Mouse (Mus musculus) heart, adult 18-20 months (tissue): ENCODE results near the gene Adamts2. TPM values are rescaled to one million over a fixed set of nuclear protein-coding genes. Genes with fewer than 3 reads are reported as not detected.
A peak's percentile ranks its signal among the peaks of the same experiment; 100 is the strongest.

Experiments used
- DNase-seq, 2 experiments: peaks; one replicate each; pipeline ENCODE4 v3.0.0; 2021 to 2022; ENCODE audit warnings: mixed read lengths in 1 of 2
- total RNA-seq, 2 experiments: library from RNA; stranded (reverse); gene quantifications; 2 replicates each; pipeline ENCODE4 v1.2.3; 2021

Adamts2 gene
- total RNA-seq, 2 experiments from 2014 or later = 7.3 to 8.2 TPM

DNA sequence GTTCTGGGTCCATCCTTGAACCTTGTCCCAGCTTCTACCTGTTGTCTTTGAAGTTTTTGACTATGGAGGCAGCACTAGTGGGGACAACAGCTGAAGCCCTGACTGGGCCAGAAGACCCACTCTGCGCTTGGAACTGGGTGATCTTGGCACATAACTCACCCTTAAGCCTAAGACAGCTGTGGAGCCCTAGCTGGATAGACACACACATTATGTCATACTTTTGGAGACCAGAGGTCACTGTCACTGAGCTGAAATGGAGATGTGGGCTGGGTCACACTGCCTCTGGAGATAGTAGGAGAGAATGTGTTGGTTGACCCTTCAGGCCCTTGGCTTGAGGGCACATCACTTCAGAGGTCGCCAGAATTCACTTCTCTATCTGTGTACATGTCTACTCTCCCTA lies 69.5 kb downstream of the Adamts2 start:
- DNase-seq = peak in 1 of 2 experiments; percentile 51

GRCm38 (mm10) chr11:50671820-50672310 lies 70.0 kb downstream of the Adamts2 start:
- DNase-seq = peak in 1 of 2 experiments; percentile 47

- peak; percentile 82 to 91 for DNase-seq
Measured at GRCm38 (mm10) chr11:50672866-50673265, 71.0 kb downstream of the Adamts2 start.

DNA sequence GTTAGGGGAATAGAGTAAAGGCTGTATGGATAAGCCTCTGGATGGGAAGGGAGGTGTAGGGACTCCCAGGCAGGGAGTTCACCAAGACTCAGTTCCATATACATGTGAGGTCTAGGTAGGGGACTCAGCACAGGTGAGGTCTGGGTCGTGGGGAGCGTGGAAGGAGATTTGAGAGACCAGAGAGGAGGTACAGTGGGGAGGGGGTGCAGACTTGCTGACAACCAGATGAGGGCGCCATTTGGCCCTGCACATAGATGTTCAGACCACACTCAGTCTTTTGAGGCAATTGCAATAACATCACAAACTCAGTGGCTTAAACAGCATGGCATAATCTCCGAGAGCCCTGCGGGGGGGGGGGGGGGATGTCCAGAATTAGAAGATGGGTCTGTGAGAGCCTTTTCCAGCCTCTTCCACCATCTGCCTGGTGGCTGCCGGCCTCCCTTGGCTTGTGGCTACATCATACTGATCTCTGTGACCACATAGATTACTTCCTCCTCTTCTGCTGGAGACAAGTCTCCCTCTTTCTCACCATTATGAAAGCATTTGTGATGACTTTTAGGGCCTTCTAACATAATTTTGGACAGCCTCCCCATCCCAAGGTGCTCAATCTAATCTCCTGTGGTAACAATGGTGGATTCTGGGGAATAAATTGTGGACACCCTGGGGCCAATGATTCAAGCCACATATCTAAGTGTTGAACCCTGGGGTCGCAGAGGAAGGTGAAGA lies 71.8 kb downstream of the Adamts2 start:
- no peak for DNase-seq

GRCm38 (mm10) chr11:50674390-50674789 lies 72.5 kb downstream of the Adamts2 start:
- DNase-seq = peak; percentile 82 to 88

DNA sequence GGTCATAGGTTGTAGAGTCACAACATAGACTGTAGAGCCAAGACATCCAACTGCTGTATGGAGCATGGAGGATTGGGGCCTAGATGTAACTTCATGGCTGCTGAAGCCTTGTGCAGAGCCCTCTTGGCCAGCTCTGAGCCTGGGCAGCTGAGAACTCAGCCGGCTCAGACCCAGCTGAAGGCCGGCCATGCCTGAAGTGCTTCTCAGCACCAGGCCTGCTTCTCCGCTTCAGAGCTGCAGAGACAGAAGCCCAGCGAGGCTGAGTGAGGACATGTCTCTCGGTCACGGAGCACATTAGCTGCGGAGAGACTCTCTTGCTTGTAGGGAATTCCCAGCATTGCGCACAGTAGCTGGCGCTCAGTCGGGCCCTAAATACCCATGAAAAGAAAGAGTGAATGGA lies 76.8 kb downstream of the Adamts2 start:
- no peak for DNase-seq

DNA sequence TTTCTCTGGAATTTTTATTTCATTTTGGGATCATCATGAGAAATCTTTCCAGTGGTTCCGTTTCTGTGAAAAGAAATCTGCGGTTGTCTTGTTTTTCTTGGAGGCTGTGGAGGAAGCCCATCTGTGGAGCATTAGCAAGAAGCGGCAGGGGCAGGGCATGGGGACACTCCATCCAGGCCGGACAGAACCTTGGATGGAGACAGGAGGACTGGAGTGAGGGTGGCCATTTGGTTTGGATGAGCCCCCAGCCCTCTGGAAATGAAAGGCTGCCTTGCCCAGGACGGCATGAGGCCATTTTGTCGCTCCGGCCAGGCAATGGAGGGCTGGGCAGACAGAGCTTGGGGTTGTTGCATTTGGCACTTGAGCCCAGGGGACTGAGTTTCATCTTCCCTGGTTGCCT lies 80.1 kb downstream of the Adamts2 start:
- DNase-seq = peak; percentile 35 to 61

DNA sequence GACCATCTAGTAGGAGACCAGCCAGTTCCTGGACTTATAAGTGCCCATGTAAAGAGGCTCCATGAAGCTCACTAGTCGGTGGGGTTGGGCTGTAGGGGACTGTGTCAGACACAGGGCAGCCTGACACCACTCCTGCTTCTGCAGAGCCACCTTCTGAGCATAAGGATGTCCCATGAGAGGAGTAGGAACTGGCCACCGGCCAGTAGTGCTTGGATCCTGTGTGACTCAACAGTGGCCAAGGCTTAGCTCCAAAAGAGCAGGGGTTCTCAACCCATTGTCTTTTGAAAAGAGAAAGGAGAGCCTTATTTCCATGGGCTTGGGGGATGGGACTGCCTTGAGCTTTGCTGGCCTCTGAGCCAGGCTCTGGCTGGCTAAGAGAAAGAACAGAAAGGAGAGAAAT lies 81.9 kb downstream of the Adamts2 start:
- DNase-seq = peak; percentile 39 to 40

DNA sequence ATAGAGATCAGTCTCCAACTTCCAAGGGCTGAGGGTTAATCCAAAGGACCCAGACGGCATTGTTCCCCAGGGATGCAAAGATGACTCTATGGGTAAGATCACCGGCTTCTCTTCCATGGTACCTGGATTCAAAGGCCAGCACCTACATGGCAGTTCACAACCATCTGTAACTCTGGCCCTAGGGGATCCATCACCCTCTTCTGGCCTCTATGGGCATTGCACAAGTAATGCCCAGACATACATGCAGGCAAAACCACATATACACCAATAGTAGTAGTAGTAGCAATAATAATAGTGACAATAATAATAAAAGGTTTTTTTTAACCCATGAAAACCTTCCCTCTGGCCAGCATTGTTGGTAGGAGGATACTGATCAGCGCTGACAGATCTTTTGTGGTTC lies 86.7 kb downstream of the Adamts2 start:
- DNase-seq = no peak

- no peak for DNase-seq
Measured at GRCm38 (mm10) chr11:50689672-50690071, 87.8 kb downstream of the Adamts2 start.

DNA sequence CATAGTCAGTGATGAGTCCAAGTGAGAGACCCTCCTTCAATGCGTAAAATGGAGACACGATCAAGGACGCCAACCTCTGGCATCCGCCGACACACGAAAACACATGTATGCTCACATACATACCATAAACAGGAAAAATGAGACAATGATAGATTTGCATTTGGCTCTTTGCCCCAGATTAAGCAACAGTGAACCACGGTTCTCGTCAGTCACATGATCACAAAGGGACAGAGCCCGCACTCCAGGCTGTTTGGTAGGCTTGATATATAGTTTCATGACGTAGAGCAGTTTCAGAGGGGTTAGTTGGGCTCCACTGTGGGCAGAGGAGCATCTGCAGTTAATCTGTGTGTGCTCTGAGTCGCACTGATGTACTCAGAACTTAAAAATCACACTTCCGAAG lies 98.1 kb downstream of the Adamts2 start:
- DNase-seq = no peak

DNA sequence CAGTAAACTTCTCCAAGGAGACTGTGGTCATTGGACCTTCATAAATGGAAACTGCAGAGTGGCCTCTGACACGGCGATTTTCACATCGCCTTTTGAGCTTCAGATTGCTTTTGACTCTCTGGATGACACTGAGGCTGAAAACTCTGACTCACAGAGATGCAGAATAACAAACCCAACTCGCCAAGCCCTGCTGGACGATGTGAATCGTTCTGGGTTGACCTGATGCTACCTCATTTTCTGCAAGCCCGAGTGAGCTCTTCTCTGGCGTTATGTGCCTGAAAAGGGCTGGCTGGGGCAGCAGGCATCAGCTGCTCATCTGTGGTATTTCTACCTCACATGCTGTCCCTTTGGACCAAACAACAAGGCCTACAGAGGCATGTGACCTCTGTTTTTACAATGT lies 98.6 kb downstream of the Adamts2 start:
- DNase-seq = no peak

GRCm38 (mm10) chr11:50703397-50703796 lies 101.5 kb downstream of the Adamts2 start:
- no peak for DNase-seq

DNA sequence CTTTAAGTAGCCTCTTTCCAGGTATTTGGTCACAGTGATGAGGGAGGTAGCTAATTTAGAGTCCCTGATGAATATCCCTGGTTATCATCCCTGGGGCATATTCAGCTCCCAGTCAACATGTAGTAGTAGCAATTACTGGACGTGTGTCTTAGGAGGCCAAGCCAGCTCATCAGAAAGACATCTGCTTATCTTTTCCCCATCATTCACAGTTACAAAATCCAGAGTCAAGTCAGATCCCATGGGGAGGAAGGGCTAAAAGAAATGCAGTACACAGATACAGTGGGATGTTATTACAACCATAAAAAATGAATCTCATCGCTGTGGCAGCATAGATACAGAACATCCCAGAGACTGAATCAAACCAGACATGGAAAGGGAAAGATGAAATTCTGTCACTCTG lies 102.6 kb downstream of the Adamts2 start:
- no peak for DNase-seq

- peak; percentile 57 to 82 for DNase-seq
Measured at GRCm38 (mm10) chr11:50707259-50707658, 105.4 kb downstream of the Adamts2 start.

- DNase-seq = peak in 1 of 2 experiments; percentile 23
Measured at GRCm38 (mm10) chr11:50713610-50714202, 111.8 kb downstream of the Adamts2 start.

DNA sequence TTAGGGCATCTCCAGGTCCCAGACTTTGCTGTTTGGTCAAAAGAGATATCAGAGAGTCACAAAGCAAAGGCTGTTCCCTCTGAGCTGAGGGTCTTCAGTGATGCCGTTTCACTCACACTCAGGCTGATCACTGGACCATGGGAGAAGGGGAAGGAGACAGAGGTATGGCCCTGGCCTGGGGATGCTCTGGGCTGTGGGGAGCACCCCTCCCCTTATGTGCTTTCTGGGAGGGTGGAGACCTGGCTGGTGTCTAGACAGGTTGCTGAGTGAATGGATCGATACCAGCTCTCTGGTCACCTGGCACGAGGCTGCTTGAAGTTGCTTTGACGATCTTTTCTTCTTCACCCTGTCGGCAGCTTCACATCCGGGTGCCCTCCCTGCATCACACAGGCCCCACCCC lies 113.2 kb downstream of the Adamts2 start:
- DNase-seq = no peak

GRCm38 (mm10) chr11:50717381-50717897 lies 115.6 kb downstream of the Adamts2 start:
- DNase-seq = peak; percentile 44 to 59

GRCm38 (mm10) chr11:50718862-50719261 lies 117.0 kb downstream of the Adamts2 start:
- no peak for DNase-seq

DNA sequence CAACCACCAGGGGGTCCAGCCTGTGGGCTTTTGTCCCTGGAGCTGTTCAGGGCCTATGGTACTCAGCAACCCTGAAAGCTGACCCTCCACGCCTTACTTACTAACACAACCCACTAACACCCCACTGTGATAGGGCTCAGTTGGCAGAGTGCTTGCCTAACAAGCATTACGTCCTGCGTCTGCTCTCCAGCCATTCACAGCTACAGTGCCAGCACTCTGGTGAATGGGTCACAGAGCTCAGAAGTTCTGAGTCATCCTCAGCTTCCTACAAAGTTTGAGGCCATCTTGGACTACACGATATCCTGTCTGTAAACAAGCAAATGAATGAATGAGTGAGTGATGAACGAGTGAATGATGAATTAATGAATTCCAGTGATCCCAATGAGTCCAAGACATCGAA lies 118.5 kb downstream of the Adamts2 start:
- no peak for DNase-seq

DNA sequence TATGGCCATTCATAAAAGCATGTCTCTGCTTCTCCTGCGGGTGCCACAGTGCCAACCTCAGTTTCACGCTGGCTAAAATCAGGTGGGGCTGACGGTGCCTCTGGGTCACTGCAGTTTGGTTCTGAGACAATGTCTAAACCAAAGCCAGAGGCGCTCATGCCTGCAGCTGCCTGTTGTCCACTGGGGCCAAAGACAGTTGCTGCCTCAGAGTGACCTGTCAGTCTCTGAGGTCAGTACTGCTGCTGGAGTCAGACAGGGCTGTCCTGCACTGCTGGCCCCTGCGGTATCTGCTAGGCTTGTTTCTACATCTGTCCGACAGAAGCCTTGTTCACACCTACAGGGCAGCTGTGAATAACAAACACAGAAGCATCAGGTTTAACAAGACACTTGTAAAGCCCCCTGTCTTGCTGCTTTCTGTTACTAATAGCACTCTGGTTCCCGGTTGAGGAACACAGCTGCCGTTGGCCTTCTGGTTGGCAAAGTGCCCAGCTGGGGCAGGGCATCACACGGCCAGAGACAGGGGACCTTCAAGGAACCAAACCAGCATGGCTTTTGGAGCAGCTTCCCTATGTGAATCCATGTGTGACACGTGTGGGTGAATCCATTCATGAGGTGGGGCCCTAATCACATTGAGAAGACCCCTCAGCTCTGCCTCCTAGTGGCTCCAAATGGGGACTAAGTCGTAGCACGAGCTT lies 119.1 kb downstream of the Adamts2 start:
- no peak for DNase-seq

DNA sequence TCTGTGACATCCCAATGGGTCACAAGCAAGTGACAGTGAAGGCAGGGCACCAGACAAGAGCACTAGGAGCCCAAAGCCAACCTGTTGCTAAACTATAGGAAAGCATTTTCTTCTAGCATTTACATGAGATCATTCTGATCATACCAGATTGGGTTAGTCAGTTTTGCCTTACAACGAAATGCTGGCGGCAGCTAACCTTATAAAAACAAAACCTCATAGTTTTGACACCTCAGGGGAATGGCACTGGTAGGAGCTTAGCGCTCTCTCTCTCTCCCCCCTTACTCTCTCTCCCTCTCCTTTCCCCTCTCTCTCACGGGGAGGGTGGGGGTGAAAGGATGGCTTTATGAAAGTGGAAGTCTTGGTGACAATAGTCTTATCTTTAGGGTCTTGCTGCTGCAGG lies 123.7 kb downstream of the Adamts2 start:
- no peak for DNase-seq

GRCm38 (mm10) chr11:50726035-50726434 lies 124.2 kb downstream of the Adamts2 start:
- no peak for DNase-seq
